Mouse (Mus musculus) heart, postnatal 0 days (tissue): ENCODE data around the gene Shh. TPM values are rescaled to one million over a fixed set of nuclear protein-coding genes. Genes with fewer than 3 reads are reported as not detected.

Experiments
- ATAC-seq: fragments of 200-750 bp; cut with Nextera tagmentation; 2 replicates; pipeline ENCODE4 v1.8.0; 2017; ENCODE audit warnings: low read depth, moderate number of reproducible peaks, moderate library complexity; ENCODE audit not compliant: insufficient read depth
- DNase-seq: peaks from one replicate; pipeline ENCODE4 v3.0.0-alpha.2; 2016; ENCODE audit warnings: low spot score
- H3K27ac ChIP-seq: fragments of 300-500 bp; sonication (generic); 2 replicates; pipeline ENCODE4 v1.5.1; 2014; ENCODE audit warnings: low read depth, mild to moderate bottlenecking
- H3K27me3 ChIP-seq: fragments of 300-500 bp; sonication (generic); 2 replicates; pipeline ENCODE4 v1.6.1; 2014; ENCODE audit warnings: low read length, mixed read lengths; ENCODE audit not compliant: control insufficient read depth, insufficient read depth
- H3K36me3 ChIP-seq: fragments of 300-500 bp; sonication (generic); replicated peaks from 2 replicates; pipeline ENCODE4 v1.6.1; 2014; ENCODE audit warnings: low read length, mixed read lengths; ENCODE audit not compliant: control insufficient read depth, insufficient read depth
- H3K4me1 ChIP-seq: fragments of 300-500 bp; sonication (generic); 2 replicates; pipeline ENCODE4 v1.6.1; 2014; ENCODE audit warnings: antibody characterized with exemption; ENCODE audit not compliant: control insufficient read depth, insufficient read depth
- H3K4me2 ChIP-seq: fragments of 300-500 bp; sonication (generic); 2 replicates; pipeline ENCODE4 v1.6.1; 2014; ENCODE audit warnings: low read depth, mild to moderate bottlenecking, low read length, moderate library complexity
- H3K4me3 ChIP-seq: fragments of 300-500 bp; sonication (generic); 2 replicates; pipeline ENCODE4 v1.5.1; 2014; ENCODE audit warnings: low read depth, low read length
- H3K9ac ChIP-seq: fragments of 300-500 bp; sonication (generic); replicated peaks from 2 replicates; pipeline ENCODE4 v1.6.1; 2014; ENCODE audit warnings: low read depth, low read length, mixed read lengths
- H3K9me3 ChIP-seq: fragments of 300-500 bp; sonication (generic); replicated peaks from 2 replicates; pipeline ENCODE4 v1.6.1; 2016; ENCODE audit warnings: low read length; ENCODE audit not compliant: control insufficient read depth
- CTCF ChIP-seq: IDR thresholded peaks from 2 replicates; pipeline ENCODE4 v1.5.1; 2016; ENCODE audit warnings: antibody characterized with exemption, control low read depth, low read depth
- EP300 ChIP-seq: IDR thresholded peaks from 2 replicates; pipeline ENCODE4 v1.6.1; 2016; ENCODE audit warnings: antibody characterized with exemption, low read depth
- WGBS: fragments of 180-500 bp; shearing (Covaris S2); extraction: QIAGEN DNeasy Blood & Tissue Kit; methylation state at CpG from one replicate; pipeline ENCODE4 v1.1.7; 2014; 5-methylcytosine and 5-hydroxymethylcytosine counted together
- polyA plus RNA-seq: library from polyadenylated mRNA; unstranded; fragments of >200 nt; fragmentation: Nextera tagmentation; extraction: Ambion mirVana; gene quantifications from 2 replicates; pipeline ENCODE4 v1.2.1, GENCODE M21; 2015
- total RNA-seq: library from RNA; depleted of rRNA; stranded (reverse); fragments of >200 nt; gene quantifications from 2 replicates; pipeline ENCODE4 v1.2.3, GENCODE M21; 2014; ENCODE audit warnings: low replicate concordance

Shh gene
- total and polyA plus RNA-seq, 2 experiments from 2014 or later: 0.38 TPM; not detected in 1

DNA sequence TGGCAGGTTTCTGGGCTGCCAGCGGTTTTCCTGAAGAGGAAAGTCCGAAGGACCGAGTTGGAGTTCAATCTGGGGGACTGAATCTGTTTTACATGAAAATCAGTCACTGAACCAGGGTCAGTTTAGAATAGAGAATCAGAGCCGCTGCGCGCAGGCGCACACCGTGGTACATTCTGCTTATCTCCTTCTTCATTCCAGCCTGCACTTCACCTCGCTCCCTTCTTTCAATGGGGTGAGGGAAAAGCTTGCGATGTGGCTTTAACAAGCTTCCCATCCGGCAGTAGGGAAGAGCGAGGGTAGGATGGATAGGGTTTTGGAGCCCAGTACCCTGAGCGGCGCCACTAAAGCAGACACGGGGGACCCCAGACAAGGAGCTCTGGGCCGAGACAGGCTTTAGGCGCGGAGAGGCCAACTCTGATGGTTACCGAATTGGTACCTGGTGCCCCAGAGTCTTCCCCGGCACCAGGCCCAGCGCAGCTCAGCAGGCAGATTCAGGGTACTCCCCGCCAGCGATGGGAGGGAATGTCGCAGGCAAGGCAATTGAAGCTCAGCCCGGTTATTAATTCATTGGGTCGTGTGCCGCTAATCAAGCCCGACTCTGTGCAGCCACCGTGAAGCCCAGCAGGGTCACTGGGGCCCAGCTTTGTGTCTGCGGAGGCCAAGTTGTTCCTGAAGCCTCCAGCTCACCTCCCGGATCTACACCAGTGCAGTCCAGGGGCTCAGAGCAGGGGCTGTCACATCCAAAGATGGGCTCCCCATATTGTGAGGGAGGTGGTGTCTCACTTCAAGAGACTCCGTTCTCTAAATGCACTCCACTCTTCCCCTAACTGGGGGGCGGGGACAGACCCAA is 4.1 kb downstream of the Shh start:
- TF ChIP-seq EP300: no peak
- no peak for TF ChIP-seq CTCF
- Histone ChIP-seq H3K4me2 (no peak overlapping the region), H3K27ac (no peak overlapping the region), H3K9ac (no peak overlapping the region), H3K27me3 (peaks cover 100% of the 10 kb centered on the region), H3K4me3 (no peak overlapping the region), H3K36me3 (no peaks in the 10 kb centered on the region), H3K9me3 (no peaks in the 10 kb centered on the region), H3K4me1 (peaks cover 5% of the 10 kb centered on the region; the same call in 1 of the 2 replicates)
- ATAC-seq (no peak), DNase-seq (no peak)
- 2% methylated on average over 33 of the region's 33 CpGs for WGBS

DNA sequence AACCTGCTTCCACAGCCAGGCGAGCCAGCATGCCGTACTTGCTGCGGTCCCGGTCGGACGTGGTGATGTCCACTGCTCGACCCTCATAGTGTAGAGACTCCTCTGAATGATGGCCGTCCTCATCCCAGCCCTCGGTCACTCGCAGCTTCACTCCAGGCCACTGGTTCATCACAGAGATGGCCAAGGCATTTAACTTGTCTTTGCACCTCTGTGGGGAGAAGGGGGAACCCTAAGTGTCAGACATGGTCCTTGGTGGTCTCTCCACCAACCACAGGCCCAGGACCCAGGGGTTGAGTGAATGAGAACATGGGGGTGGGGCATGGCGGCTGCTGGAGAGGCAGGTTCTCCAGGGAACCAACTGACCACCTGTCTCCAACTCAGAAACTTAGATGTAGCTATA is 5.7 kb downstream of the Shh start:
- Histone ChIP-seq H3K4me1 (peaks cover 6% of the 10 kb centered on the region; the same call in 1 of the 2 replicates), H3K9me3 (no peaks in the 10 kb centered on the region), H3K27ac (no peak overlapping the region), H3K27me3 (peaks cover 99% of the 10 kb centered on the region), H3K4me3 (no peak overlapping the region), H3K4me2 (no peak overlapping the region), H3K36me3 (no peaks in the 10 kb centered on the region), H3K9ac (no peak overlapping the region)
- no peak for DNase-seq
- WGBS: 15% methylated on average over 11 of the region's 11 CpGs
- no peak for ATAC-seq
- TF ChIP-seq EP300: no peak
- no peak for TF ChIP-seq CTCF

DNA sequence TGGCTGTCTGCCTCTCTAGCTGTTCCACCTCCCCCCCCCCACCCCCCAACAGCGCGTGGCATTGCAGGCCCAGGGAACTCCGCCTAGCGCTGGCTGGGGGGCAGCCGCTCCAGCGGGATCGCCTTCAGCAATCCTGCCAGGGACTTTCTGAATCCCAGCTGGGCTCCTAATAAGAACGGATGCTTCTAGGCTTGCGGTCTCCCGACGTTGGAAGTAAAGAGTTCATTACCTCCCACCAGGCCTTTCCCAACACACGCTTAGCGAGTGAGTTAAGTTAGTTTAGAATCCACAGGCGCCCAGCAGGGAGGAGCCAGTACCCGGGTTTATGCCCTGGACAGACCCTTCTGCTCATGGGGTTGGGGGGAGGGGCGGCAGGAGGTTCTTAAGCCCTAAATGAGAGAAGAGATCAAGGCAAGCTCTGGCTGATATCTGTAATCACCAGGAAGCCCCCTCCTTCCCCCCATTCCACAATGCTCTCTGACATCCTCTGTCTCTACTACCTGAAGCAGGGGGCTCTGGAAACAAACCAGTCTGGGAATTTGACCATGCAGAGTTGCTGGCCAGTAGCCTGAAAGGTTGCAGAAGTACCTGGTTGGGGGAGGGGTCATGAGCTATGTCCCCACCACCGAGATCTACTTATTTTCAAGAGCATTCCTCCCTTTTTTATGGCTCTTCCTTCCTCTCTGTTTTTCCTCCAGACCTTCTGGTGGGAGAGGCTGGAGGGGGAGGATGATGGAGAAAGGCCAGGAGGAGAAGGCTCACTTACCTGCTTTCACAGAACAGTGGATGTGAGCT is 6.3 kb downstream of the Shh start:
- Histone ChIP-seq H3K36me3 (no peaks in the 10 kb centered on the region), H3K27me3 (peaks cover 99% of the 10 kb centered on the region), H3K9ac (no peak overlapping the region), H3K9me3 (no peaks in the 10 kb centered on the region), H3K27ac (no peak overlapping the region), H3K4me3 (no peak overlapping the region), H3K4me2 (no peak overlapping the region), H3K4me1 (peaks cover 6% of the 10 kb centered on the region; the same call in 1 of the 2 replicates)
- TF ChIP-seq EP300: no peak
- TF ChIP-seq CTCF: no peak
- no peak for DNase-seq
- ATAC-seq: no peak
- WGBS: 2% methylated on average over 17 of the region's 17 CpGs

GRCm38 (mm10) chr5:28459456-28460225 is 7.4 kb downstream of the Shh start:
- H3K36me3 ChIP-seq: no peaks in the 10 kb centered on the region
- no peak overlapping the region for H3K27ac ChIP-seq
- ATAC-seq (no peak), DNase-seq (no peak)
- 2% methylated on average over 41 of the region's 41 CpGs for WGBS
- H3K4me2 ChIP-seq: no peak overlapping the region
- no peak overlapping the region for H3K4me3 ChIP-seq
- peaks cover 6% of the 10 kb centered on the region; the same call in 1 of the 2 replicates for H3K4me1 ChIP-seq
- peaks cover 93% of the 10 kb centered on the region for H3K27me3 ChIP-seq
- H3K9me3 ChIP-seq: no peaks in the 10 kb centered on the region
- no peak for TF ChIP-seq CTCF
- TF ChIP-seq EP300: no peak
- no peak overlapping the region for H3K9ac ChIP-seq

DNA sequence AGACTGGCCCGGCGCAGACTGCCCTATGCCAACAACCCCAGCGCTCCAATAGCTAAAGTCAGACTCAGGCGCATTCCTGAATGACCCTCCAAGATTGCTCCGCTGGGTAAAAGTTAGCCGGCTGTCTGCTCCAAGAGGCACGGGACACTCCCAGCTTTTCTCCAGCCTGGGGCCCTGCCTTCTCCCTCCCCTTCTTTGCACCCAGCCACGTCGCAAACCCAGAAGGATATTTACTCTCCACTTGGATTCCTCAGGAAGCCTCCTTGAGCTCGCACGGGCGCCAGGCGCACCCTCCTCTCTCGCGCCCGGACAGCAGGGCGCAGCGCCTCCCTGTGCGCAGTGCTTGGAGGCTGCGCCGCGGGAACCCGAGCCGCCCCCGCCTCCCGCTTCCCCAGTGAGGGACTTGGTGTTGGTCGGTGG is 8.2 kb downstream of the Shh start:
- no peak for ATAC-seq
- no peak overlapping the region for H3K9ac ChIP-seq
- H3K4me2 ChIP-seq: peak overlapping the region; percentile 54; the same call in 1 of the 2 replicates
- peaks cover 6% of the 10 kb centered on the region; the same call in 1 of the 2 replicates for H3K4me1 ChIP-seq
- WGBS: 2% methylated on average over 27 of the region's 27 CpGs
- TF ChIP-seq EP300: no peak
- H3K4me3 ChIP-seq: peak overlapping the region; percentile 38; the same call in 1 of the 2 replicates
- H3K36me3 ChIP-seq: no peaks in the 10 kb centered on the region
- H3K9me3 ChIP-seq: no peaks in the 10 kb centered on the region
- no peak for DNase-seq
- no peak overlapping the region for H3K27ac ChIP-seq
- H3K27me3 ChIP-seq: peaks cover 84% of the 10 kb centered on the region
